Mouse (Mus musculus) MN1 (cell line): ENCODE measurements around the gene Rab28.

Experiments used
- DNase-seq: peaks from one replicate; pipeline ENCODE4 v3.0.0-alpha.2; 2016; ENCODE audit warnings: low spot score

Rab28 gene

GRCm38 (mm10) chr5:41627224-41628144, 80.5 kb downstream of the Rab28 start:
- DNase-seq = no peak

GRCm38 (mm10) chr5:41625544-41625943, 82.4 kb downstream of the Rab28 start:
- DNase-seq = no peak

- no peak for DNase-seq
These were observed 86.2 kb downstream of the Rab28 start for GRCm38 (mm10) chr5:41621748-41622147.

- no peak for DNase-seq
These were observed 89.0 kb downstream of the Rab28 start for GRCm38 (mm10) chr5:41618966-41619365.

- DNase-seq = peak; percentile 7
These were observed 97.4 kb downstream of the Rab28 start for GRCm38 (mm10) chr5:41610447-41611030.

- peak; percentile 37 for DNase-seq
These were observed 111.5 kb downstream of the Rab28 start for GRCm38 (mm10) chr5:41596242-41597117.

GRCm38 (mm10) chr5:41595199-41595598, 112.8 kb downstream of the Rab28 start:
- no peak for DNase-seq

GRCm38 (mm10) chr5:41578051-41578450, 129.9 kb downstream of the Rab28 start:
- no peak for DNase-seq
